Mouse (Mus musculus) testis, adult 2 months (tissue): ENCODE results near the gene Glyr1. TPM values are rescaled to one million over a fixed set of nuclear protein-coding genes. Genes with fewer than 3 reads are reported as not detected.

Experiments
- H3K27ac ChIP-seq: fragments of 200-500 bp; 2 replicates; pipeline ENCODE4 v1.5.1; 2012; ENCODE audit warnings: low read depth, low read length; ENCODE audit not compliant: control insufficient read depth, insufficient read depth
- H3K27me3 ChIP-seq: fragments of 200-500 bp; 2 replicates; pipeline ENCODE4 v1.6.1; 2012; ENCODE audit warnings: mild to moderate bottlenecking, low read length, moderate library complexity; ENCODE audit not compliant: control insufficient read depth, insufficient read depth
- H3K36me3 ChIP-seq: fragments of 200-500 bp; 2 replicates; pipeline ENCODE4 v1.6.1; 2012; ENCODE audit warnings: mild to moderate bottlenecking, low read length; ENCODE audit not compliant: control insufficient read depth, insufficient read depth
- H3K4me1 ChIP-seq: fragments of 200-500 bp; 2 replicates; pipeline ENCODE4 v1.6.1; 2012; ENCODE audit warnings: low read length; ENCODE audit not compliant: control insufficient read depth, insufficient read depth
- H3K4me3 ChIP-seq: fragments of 200-500 bp; 2 replicates; pipeline ENCODE4 v1.5.1; 2012; ENCODE audit warnings: low read depth, mild to moderate bottlenecking, low read length, moderate library complexity, mixed read lengths; ENCODE audit not compliant: control insufficient read depth
- CTCF ChIP-seq: fragments of 200-500 bp; IDR thresholded peaks from 2 replicates; pipeline ENCODE4 v1.5.1; 2012; ENCODE audit warnings: low read depth, mild to moderate bottlenecking, inconsistent platforms, low read length, moderate library complexity; ENCODE audit not compliant: control insufficient read depth, insufficient read depth, insufficient replicate concordance
- POLR2A ChIP-seq: fragments of 200-500 bp; IDR thresholded peaks from 2 replicates; pipeline ENCODE4 v1.6.1; 2012; ENCODE audit warnings: low read depth, mild to moderate bottlenecking, inconsistent platforms, low read length, moderate library complexity; ENCODE audit not compliant: control insufficient read depth
- polyA plus RNA-seq: library from polyadenylated mRNA; depleted of rRNA; stranded (reverse); fragments of >200 nt; gene quantifications from 2 replicates; pipeline ENCODE4 v1.2.3, GENCODE M21; 2012

Glyr1 gene
- polyA plus RNA-seq, 1 experiment = 45.3 TPM

DNA sequence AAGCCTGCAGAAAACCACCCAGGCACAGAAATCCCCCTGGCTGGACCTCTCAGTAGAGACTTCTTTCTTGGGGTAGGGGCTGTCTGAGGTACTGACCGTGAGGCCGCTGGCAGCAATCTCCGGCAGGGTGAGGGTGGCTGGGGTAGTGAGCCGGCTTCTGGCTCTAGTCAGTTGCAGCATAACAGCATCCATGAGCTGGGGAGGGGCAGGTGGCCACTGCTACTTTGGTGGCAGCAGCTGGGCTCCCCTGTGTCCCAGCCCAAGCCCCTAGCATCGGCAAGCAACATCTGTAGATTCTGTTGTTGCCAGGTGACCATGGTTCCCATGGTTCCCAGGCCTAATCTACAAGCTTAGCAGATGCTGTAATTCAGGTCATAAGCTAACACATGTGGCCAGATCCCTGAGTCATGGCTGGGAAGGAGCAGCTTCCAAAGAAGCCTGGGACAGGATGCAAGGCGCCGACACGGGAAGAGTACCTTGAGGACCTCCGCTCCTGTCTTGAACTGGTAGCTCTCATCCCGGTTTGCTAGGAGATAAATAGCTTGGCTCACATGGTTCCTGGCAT is 39.2 kb downstream of the Glyr1 start:
- no peaks in the 10 kb centered on the region for H3K27me3 ChIP-seq
- no peak overlapping the region for H3K27ac ChIP-seq
- H3K4me3 ChIP-seq = peak overlapping the region; percentile 98
- H3K4me1 ChIP-seq = peaks cover 17% of the 10 kb centered on the region
- no peaks in the 10 kb centered on the region for H3K36me3 ChIP-seq
- TF ChIP-seq CTCF (no peak), POLR2A (peak; percentile 10; the same call in 1 of the 2 replicates)

DNA sequence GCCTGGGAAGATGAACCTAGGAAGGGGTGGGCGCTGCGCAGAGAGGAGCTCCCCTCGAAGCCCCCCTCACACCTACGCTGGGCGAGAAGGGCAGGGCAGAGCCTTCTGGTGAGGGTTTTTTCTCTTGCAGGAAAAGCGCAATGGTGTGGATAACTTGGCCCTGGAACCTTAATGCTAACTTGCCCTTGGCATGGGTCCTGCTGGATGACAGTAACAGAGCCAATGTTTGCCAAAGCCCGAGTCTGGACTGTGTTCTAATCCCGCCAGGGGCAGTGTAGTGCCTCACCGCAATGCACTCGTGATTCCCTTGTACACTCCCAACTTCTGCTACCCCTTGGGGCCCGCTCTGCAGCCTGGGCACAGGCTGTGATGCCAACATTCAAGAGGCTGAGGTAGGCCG is 41.6 kb downstream of the Glyr1 start:
- H3K27me3 ChIP-seq = no peaks in the 10 kb centered on the region
- no peak overlapping the region; the same call in 1 of the 2 replicates for H3K4me3 ChIP-seq
- no peaks in the 10 kb centered on the region for H3K36me3 ChIP-seq
- H3K4me1 ChIP-seq = peaks cover 17% of the 10 kb centered on the region
- no peak overlapping the region for H3K27ac ChIP-seq
- no peak for TF ChIP-seq POLR2A
- TF ChIP-seq CTCF = no peak

DNA sequence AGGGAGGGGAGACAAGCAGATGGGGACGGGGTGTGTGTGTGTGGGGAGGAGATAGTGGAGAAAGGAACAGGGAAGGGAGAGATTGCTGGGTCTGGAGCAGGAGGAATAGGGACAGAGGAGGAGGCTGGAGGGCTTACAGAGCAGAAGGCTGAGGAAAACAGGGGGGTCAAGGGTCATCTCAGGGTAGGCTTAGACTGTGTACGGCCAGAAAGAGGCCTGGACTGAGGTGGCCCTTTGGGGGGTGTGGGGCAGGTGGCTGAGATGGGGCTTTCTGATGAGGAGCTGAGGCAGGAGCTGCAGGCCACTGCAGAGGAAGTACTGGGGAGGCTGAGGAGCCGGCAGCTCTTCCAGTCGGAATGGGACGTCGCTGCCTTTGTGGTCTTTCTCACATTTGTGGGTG is 42.2 kb downstream of the Glyr1 start:
- H3K4me3 ChIP-seq = no peak overlapping the region
- H3K27ac ChIP-seq = peak overlapping the region; percentile 22; the same call in 1 of the 2 replicates
- H3K36me3 ChIP-seq = no peaks in the 10 kb centered on the region
- no peaks in the 10 kb centered on the region for H3K27me3 ChIP-seq
- no peak for TF ChIP-seq CTCF
- no peak for TF ChIP-seq POLR2A
- peaks cover 16% of the 10 kb centered on the region for H3K4me1 ChIP-seq

DNA sequence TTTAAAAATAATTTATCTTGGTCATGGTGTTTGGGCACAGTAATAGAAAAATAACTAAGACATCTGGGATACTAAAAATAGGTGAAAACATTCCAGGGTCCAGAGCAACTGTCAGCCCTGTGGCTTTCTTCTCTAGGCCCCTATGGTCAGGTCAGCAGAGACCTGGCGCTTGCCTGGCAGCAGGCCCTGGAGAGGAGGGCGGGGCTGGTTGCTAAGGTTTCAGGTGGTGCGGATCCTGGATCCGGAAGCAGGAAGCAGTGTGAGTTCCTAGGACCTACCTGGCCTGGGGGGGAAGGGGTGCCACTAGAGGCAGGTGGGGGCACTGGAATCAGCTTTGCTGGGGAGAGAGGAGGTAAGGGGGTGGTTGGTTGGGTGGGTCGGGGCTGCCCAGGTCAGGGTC is 42.6 kb downstream of the Glyr1 start, which contains the start of gene Smim22:
Gene Smim22 (plus strand): TSS at position 222 of the 400 bp plus-strand sequence.
- no peak within 1 kb of the TSS; the same call in 1 of the 2 replicates for H3K4me3 ChIP-seq
- peaks cover 12% of the 10 kb centered on the region; the same call in 1 of the 2 replicates for H3K4me1 ChIP-seq
- no peaks in the 10 kb centered on the region for H3K27me3 ChIP-seq
- H3K36me3 ChIP-seq = no peaks in the 10 kb centered on the region
- H3K27ac ChIP-seq = peak within 1 kb of the TSS; percentile 22; the same call in 1 of the 2 replicates
- TF ChIP-seq POLR2A (no peak), CTCF (no peak)

DNA sequence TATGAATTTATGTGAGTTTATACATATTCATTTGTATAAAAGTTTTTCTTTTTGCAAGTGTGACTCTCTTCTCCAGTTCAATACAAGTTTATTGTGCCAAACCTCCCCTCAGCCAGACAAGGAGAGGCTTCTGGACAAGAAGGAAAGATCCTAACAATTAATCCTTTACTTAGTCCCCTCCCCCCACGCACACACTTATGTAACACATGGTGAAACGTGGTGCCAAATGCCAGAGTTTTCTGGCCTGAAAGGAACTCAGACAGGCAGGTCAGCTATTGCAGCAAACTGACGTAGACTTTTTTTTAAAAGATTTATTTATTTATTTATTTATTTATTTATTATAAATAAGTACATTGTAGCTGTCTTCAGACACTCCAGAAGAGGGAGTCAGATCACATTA is 49.1 kb downstream of the Glyr1 start:
- H3K27ac ChIP-seq = no peak overlapping the region
- TF ChIP-seq CTCF (no peak), POLR2A (no peak)
- H3K4me1 ChIP-seq = peaks cover 4% of the 10 kb centered on the region; the same call in 1 of the 2 replicates
- H3K4me3 ChIP-seq = no peak overlapping the region
- no peaks in the 10 kb centered on the region for H3K36me3 ChIP-seq
- H3K27me3 ChIP-seq = no peaks in the 10 kb centered on the region

DNA sequence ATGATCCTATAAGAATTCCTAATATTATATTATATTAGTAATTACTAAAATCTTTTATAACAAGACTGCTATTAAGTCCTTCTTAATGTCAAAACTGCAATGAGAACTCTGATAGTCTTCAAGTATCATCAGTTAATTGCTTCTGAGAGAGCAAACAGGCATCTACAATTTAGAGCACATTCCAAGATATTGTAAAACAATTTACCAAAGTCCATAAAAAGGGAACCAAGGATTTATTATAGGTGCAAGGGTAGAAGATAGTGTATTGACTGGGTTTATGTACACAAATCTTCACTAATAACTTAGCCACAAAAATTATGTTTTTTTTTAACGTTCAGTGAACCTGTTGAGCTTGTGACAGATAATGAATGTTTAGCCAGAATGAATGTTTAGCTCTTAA is 50.7 kb downstream of the Glyr1 start:
- H3K4me3 ChIP-seq = no peak overlapping the region
- TF ChIP-seq CTCF (no peak), POLR2A (no peak)
- peaks cover 4% of the 10 kb centered on the region; the same call in 1 of the 2 replicates for H3K4me1 ChIP-seq
- no peaks in the 10 kb centered on the region for H3K36me3 ChIP-seq
- no peak overlapping the region for H3K27ac ChIP-seq
- H3K27me3 ChIP-seq = no peaks in the 10 kb centered on the region

DNA sequence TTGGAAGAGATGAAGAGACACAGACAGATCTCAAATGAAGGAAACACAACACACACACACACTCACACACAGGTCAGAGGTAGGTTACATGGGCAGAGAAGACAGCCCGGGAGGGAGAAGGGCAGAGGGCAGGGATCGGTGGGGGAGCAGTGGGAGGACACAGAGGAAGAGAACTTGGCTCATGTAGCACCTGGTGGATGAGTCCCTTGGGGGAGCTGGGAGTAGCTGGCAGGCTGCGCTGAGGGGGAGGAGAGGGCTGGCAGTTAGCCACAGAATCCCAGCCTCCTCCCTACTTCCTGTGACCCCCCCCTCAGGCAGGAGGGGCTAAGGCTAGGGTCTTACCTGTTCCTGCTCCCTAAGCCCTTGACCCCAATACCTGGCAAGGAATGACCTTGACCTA is 52.1 kb downstream of the Glyr1 start, which contains the start of gene Sept12:
Gene Sept12 (minus strand): TSS at position 300 of the 400 bp plus-strand sequence.
- peaks cover 1% of the 10 kb centered on the region for H3K36me3 ChIP-seq
- H3K27me3 ChIP-seq = no peaks in the 10 kb centered on the region
- TF ChIP-seq CTCF (no peak), POLR2A (peak; percentile 79; the same call in 1 of the 2 replicates)
- H3K4me1 ChIP-seq = peaks cover 8% of the 10 kb centered on the region
- H3K27ac ChIP-seq = peak within 1 kb of the TSS; percentile 90
- H3K4me3 ChIP-seq = peak within 1 kb of the TSS; percentile 86
